8 mouse cellular contexts compared by ENCODE assay signal in the genomic region with DNA sequence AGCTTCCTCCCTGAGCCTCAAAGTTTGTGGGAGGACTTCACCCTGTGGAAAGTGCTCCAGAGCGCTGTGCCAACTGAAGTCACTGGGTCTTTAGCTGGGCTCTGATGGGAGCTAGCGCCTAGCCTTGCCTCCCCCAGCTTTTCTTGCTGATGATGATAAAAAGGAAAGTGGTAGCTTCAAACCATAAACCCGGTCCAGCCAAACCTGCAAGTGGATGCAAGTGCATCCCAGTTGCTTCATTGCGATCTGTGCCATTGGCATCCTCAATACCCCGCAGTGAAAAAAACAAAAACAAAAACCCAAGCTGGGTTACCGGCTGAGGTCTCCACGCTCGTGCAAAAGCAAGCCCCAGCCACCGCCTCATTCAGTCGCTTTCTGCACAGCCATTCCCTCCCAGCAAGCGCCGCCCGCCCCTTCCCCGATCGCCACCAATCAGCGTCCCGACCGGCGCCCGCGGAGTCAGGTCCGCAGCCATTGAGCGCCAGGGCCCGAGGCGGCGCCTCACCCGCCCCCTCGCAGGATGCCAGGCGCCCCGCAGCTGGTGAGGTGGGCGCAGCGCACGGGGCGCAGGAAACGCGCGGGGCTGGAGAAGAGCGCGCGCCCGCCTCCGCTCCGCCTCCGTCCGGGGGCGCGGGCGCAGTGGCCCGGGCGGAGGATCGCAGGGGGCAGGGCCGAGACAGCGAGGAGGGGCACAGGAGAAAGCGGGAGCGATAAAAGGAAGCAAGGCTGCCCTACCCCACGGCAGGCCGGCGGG. TPM values are rescaled to one million over a fixed set of nuclear protein-coding genes. Genes with fewer than 3 reads are reported as not detected.
DNase-seq lines count a peak whose midpoint lies in the region; ATAC-seq lines count a peak whose summit lies in the region.

A gene (plus strand): TSS at position 550 of the 754 bp plus-strand sequence.

- peak within 1 kb of the TSS; percentile 82 for H3K4me3 ChIP-seq in hindbrain, embryonic 13.5 days

- peaks cover 28% of the 10 kb centered on the region for H3K4me1 ChIP-seq in hindbrain, embryonic 13.5 days (replicated peaks)

- peaks cover 10% of the 10 kb centered on the region for H3K36me3 ChIP-seq in hindbrain, embryonic 13.5 days

- WGBS in hindbrain, embryonic 13.5 days, result under 1% methylated on average over 52 of the region's 58 CpGs

- ATAC-seq in hindbrain, embryonic 13.5 days (ENCODE audit: low FRiP score), result peak; percentile 95

- DNase-seq in R1 (ENCODE audit: low read depth, low spot score), result peak; percentile 92
- peak; percentile 94 to 95 for DNase-seq in cerebellum, postnatal 14 days
- peak; percentile 84 to 89 for DNase-seq in frontal cortex, postnatal 14 days (ENCODE audit: low spot score in 2 of 2)
- peak in 1 of 2 experiments; percentile 79 for DNase-seq in layer of hippocampus, postnatal 25 days (ENCODE audit: extremely low spot score in 1 of 2, low spot score in 1 of 2)
- DNase-seq in lung, postnatal 14 days, result peak; percentile 91
- DNase-seq in ovary, postnatal 36 days (ENCODE audit: low spot score), result peak; percentile 90
- DNase-seq in thymus, postnatal 14 days, result peak; percentile 96

- peak within 1 kb of the TSS; percentile 77 for H3K4me2 ChIP-seq in hindbrain, embryonic 13.5 days

- H3K9me3 ChIP-seq in hindbrain, embryonic 13.5 days, result no peaks in the 10 kb centered on the region

- peaks cover 15% of the 10 kb centered on the region for H3K27me3 ChIP-seq in hindbrain, embryonic 13.5 days

- H3K9ac ChIP-seq in hindbrain, embryonic 13.5 days, result peak within 1 kb of the TSS; percentile 90

- peak within 1 kb of the TSS; percentile 95 for H3K27ac ChIP-seq in hindbrain, embryonic 13.5 days

RNA-seq across cellular contexts. Expression of the gene that starts here (rescaled TPM):
- polyA plus RNA-seq in hindbrain, embryonic 13.5 days (2015; fragmentation: Nextera tagmentation; extraction: Ambion mirVana), result 13.5 and 14.0 TPM in 2 replicates
- total RNA-seq in layer of hippocampus, postnatal 25 days (2021), result 10 to 100 TPM; 16.8 to 17.4 TPM
